ENCODE assay signal across 17 mouse cellular contexts in the genomic region with DNA sequence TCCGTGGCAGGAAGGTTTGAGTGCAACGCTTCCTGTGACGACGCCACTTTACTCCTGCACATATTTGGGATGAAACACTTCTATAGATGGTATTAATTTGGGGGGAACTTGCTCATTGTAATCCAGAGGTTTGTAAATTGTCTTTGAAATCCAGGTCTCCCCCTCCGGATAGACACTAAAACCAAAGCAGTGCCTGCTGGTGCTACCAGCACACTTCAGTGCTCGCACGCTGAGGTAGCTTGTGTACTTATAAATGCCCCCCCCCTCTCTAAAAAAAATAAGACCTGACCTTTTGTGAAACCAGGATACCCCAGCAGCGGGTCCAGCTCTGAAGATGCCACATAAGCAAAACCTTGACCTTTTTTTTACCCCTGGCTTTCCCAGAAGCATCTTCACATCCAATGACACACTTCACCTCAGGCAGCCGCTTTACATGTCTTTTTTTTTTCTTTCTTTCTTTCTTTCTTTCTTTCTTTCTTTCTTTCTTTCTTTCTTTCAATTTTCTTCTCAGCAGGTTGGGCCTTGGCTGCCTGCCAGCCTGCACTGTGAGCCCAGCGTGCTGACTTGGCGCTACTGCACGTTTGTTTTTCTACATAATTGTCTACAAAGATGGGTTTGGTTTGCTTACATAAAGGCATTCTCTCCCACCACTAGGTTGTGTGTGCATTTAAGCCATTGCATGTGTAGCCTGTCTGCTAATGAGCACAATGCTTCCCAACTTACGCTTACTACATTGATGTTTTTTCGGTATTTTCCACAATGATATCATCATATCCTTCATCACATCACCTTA.
A peak's percentile ranks its signal among the peaks of the same experiment; 100 is the strongest.
DNase-seq lines count a peak whose midpoint lies in the region; ATAC-seq lines count a peak whose summit lies in the region.
"Had no signal": no experiment of that assay in that cellular context is flagged by ENCODE, and none has a peak within 500 bp of the region (broad histone marks: within the 10 kb centered on the region; RNA-seq: fewer than 3 reads in every experiment).

No protein-coding gene starts in this region.

- peak; percentile 40 to 49 for DNase-seq in cerebellum, postnatal 14 days
- DNase-seq in cerebellum, adult 9-10 months, result no peak
- peak; percentile 13 to 25 for DNase-seq in kidney, postnatal 4 days
- no peak for DNase-seq in heart, postnatal 10 days
- DNase-seq in frontal cortex, postnatal 10 days (ENCODE audit: low spot score in 2 of 2), result no peak
- DNase-seq: B cell, adult 2 months; gastrocnemius, postnatal 14 days; heart, postnatal 36 days had no signal

- H3K27ac ChIP-seq in kidney, embryonic 15.5 days, result no peak overlapping the region
- no peak overlapping the region for H3K27ac ChIP-seq in forebrain, embryonic 12.5 days
- H3K27ac ChIP-seq in midbrain, embryonic 13.5 days, result no peak overlapping the region
- H3K27ac ChIP-seq: embryonic facial prominence, embryonic 13.5 days; limb, embryonic 10.5 days; liver, embryonic 12.5 days; stomach, embryonic 15.5 days had no signal

- H3K27me3 ChIP-seq in kidney, embryonic 15.5 days, result no peaks in the 10 kb centered on the region
- H3K27me3 ChIP-seq in forebrain, embryonic 12.5 days, result no peaks in the 10 kb centered on the region
- no peaks in the 10 kb centered on the region for H3K27me3 ChIP-seq in midbrain, embryonic 13.5 days
- H3K27me3 ChIP-seq: embryonic facial prominence, embryonic 13.5 days; liver, embryonic 12.5 days; stomach, embryonic 15.5 days had no signal

- ATAC-seq in kidney, embryonic 15.5 days (replicated peaks; ENCODE audit: low FRiP score), result no peak
- peak; percentile 57; the same call in 1 of the 2 replicates for ATAC-seq in forebrain, embryonic 12.5 days (ENCODE audit: low FRiP score)
- 0 out of 2 replicates have a peak, but pooled peaks have one; percentile 30 for ATAC-seq in midbrain, embryonic 13.5 days
- ATAC-seq: intestine, embryonic 16.5 days; liver, embryonic 12.5 days; lung, postnatal 0 days had no signal

- 65% methylated on average over 14 of the region's 14 CpGs for WGBS in kidney, embryonic 15.5 days
- WGBS in forebrain, embryonic 12.5 days, result 60% methylated on average over 14 of the region's 14 CpGs
- 65% methylated on average over 14 of the region's 14 CpGs for WGBS in midbrain, embryonic 13.5 days

- H3K4me2 ChIP-seq in kidney, embryonic 15.5 days, result no peak overlapping the region
- no peak overlapping the region for H3K4me2 ChIP-seq in forebrain, embryonic 12.5 days
- no peak overlapping the region for H3K4me2 ChIP-seq in midbrain, embryonic 13.5 days (replicated peaks)
- H3K4me2 ChIP-seq: embryonic facial prominence, embryonic 13.5 days; liver, embryonic 12.5 days; stomach, embryonic 15.5 days had no signal

- no peak overlapping the region for H3K4me3 ChIP-seq in kidney, embryonic 15.5 days (replicated peaks)
- no peak overlapping the region for H3K4me3 ChIP-seq in forebrain, embryonic 12.5 days (replicated peaks)
- H3K4me3 ChIP-seq in midbrain, embryonic 13.5 days (replicated peaks), result no peak overlapping the region
- H3K4me3 ChIP-seq: embryonic facial prominence, embryonic 13.5 days; limb, embryonic 10.5 days; liver, embryonic 12.5 days; stomach, embryonic 15.5 days had no signal

- H3K36me3 ChIP-seq in kidney, embryonic 15.5 days, result no peaks in the 10 kb centered on the region
- no peaks in the 10 kb centered on the region for H3K36me3 ChIP-seq in forebrain, embryonic 12.5 days (replicated peaks)
- H3K36me3 ChIP-seq in midbrain, embryonic 13.5 days, result no peaks in the 10 kb centered on the region
- H3K36me3 ChIP-seq: embryonic facial prominence, embryonic 13.5 days; limb, embryonic 10.5 days; liver, embryonic 12.5 days; stomach, embryonic 15.5 days had no signal

- intact Hi-C loops in heart, postnatal 10 days (cut with DNase I), result no loop called here

- H3K9ac ChIP-seq in kidney, embryonic 15.5 days, result no peak overlapping the region
- H3K9ac ChIP-seq in forebrain, embryonic 12.5 days, result no peak overlapping the region
- no peak overlapping the region for H3K9ac ChIP-seq in midbrain, embryonic 13.5 days (replicated peaks)
- H3K9ac ChIP-seq: embryonic facial prominence, embryonic 13.5 days; liver, embryonic 12.5 days; stomach, embryonic 15.5 days had no signal

- no peaks in the 10 kb centered on the region for H3K4me1 ChIP-seq in kidney, embryonic 15.5 days
- H3K4me1 ChIP-seq in forebrain, embryonic 12.5 days, result peaks cover 3% of the 10 kb centered on the region; the same call in 1 of the 2 replicates
- 0 out of 2 replicates have a peak, but pooled peaks cover 6% of the 10 kb centered on the region for H3K4me1 ChIP-seq in midbrain, embryonic 13.5 days (replicated peaks)
- H3K4me1 ChIP-seq: embryonic facial prominence, embryonic 13.5 days; limb, embryonic 10.5 days; liver, embryonic 12.5 days; stomach, embryonic 15.5 days had no signal

- no peaks in the 10 kb centered on the region for H3K9me3 ChIP-seq in kidney, embryonic 15.5 days (replicated peaks)
- H3K9me3 ChIP-seq in forebrain, embryonic 12.5 days, result no peaks in the 10 kb centered on the region
- no peaks in the 10 kb centered on the region for H3K9me3 ChIP-seq in midbrain, embryonic 13.5 days
- H3K9me3 ChIP-seq: embryonic facial prominence, embryonic 13.5 days; limb, embryonic 10.5 days; liver, embryonic 12.5 days; stomach, embryonic 15.5 days had no signal

Comparison
In these comparisons a context has a peak if more than half of its experiments do, and no peak if none do; other contexts are left out.
1. DNase-seq: peak in cerebellum, postnatal 14 days (2 of 2) and kidney, postnatal 4 days (2 of 2); none in cerebellum, adult 9-10 months (single experiment), heart, postnatal 10 days (0 of 2) and frontal cortex, postnatal 10 days (0 of 2).